Mouse (Mus musculus): ENCODE results near the gene Ndrg4. TPM values are rescaled to one million over a fixed set of nuclear protein-coding genes. Genes with fewer than 3 reads are reported as not detected.
"Not testable (repeated sequence)": the region's sequence is repeated elsewhere in the genome, so short reads cannot be mapped to it uniquely, and the experiment has no call there.

Gene Ndrg4
- polyA plus RNA-seq, 1 experiment from 2014 or later = 256 TPM

DNA sequence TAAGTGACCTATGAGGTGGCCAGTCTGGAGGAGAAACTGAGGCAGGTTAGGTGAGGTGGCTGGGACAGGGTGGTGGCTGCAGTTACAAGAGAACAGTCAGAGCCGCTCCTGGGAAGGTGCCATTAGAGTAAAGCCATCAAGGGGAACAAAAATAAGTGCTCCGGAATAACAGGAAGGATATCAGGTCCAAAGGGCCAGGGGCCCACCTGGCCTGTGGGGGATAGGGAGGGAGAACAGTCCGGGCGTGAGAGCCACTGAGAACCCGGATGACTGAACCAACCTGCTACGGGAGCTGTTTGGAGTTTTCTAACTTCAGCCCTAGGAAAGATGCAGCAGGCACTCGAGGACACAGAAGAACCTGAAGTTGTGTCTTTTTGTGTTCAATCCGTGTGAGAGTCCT, 15.7 kb upstream of the Ndrg4 start:
- WGBS = 74% methylated on average over 8 of the region's 8 CpGs
- no peak overlapping the region for H3K4me2 ChIP-seq
- no peaks in the 10 kb centered on the region for H3K27me3 ChIP-seq (replicated peaks)
- no peak overlapping the region for H3K27ac ChIP-seq (replicated peaks)
- H3K4me1 ChIP-seq = peaks cover 45% of the 10 kb centered on the region
- no peak overlapping the region for H3K4me3 ChIP-seq
- H3K36me3 ChIP-seq = no peaks in the 10 kb centered on the region
- no peaks in the 10 kb centered on the region for H3K9me3 ChIP-seq
- no peak overlapping the region for H3K9ac ChIP-seq
- ATAC-seq (ENCODE audit: extremely low read depth, insufficient number of reproducible peaks, low FRiP score, low TSS enrichment) = no peak

GRCm38 (mm10) chr8:95661575-95661974, 15.2 kb upstream of the Ndrg4 start:
- H3K4me2 ChIP-seq = no peak overlapping the region
- H3K4me3 ChIP-seq = no peak overlapping the region
- no peak overlapping the region for H3K9ac ChIP-seq
- no peaks in the 10 kb centered on the region for H3K9me3 ChIP-seq
- 84% methylated on average over 6 of the region's 6 CpGs for WGBS
- ATAC-seq (ENCODE audit: extremely low read depth, insufficient number of reproducible peaks, low FRiP score, low TSS enrichment) = no peak
- peaks cover 44% of the 10 kb centered on the region for H3K4me1 ChIP-seq
- no peak overlapping the region for H3K27ac ChIP-seq (replicated peaks)
- H3K27me3 ChIP-seq (replicated peaks) = no peaks in the 10 kb centered on the region
- no peaks in the 10 kb centered on the region for H3K36me3 ChIP-seq

DNA sequence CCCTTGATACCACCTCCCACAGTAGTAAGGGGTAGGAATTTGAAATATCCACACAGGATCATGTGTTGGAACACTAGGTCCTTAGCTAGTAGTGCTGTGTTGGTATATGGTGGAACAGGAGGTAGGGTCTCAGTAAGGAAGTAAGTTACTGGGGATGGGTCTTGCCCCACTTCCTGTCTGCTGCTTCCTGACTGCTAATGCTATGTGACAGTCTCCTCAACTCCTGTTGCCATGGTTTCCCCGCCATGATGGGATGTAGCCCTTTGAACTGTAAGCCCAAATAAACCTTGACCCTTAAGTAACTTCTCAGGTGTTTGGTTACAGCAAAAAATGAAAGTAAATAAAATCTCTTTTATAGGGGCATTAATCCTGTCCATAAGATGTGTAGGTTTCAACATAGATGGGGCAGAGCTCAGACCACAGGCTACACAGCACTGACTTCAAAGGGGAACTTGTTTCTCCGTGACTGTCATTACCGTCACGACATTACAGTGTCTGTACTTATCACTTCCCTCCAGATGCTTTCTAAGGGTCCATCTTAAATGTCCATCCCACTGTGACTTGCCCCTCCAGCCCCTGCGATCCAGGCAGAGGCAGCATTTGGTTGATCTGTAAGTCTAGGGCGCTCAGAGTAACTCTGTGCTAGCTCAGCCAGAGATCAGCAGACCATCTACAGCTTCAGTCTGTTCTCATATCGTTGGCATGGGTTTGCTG, 13.7 kb upstream of the Ndrg4 start:
- no peak for ATAC-seq (ENCODE audit: extremely low read depth, insufficient number of reproducible peaks, low FRiP score, low TSS enrichment)
- Histone ChIP-seq H3K27me3 (replicated peaks) (no peaks in the 10 kb centered on the region), H3K4me1 (peaks cover 38% of the 10 kb centered on the region), H3K27ac (replicated peaks) (peak overlapping the region; percentile 48; the same call in 1 of the 2 replicates), H3K36me3 (no peaks in the 10 kb centered on the region), H3K9ac (no peak overlapping the region), H3K9me3 (no peaks in the 10 kb centered on the region), H3K4me3 (no peak overlapping the region), H3K4me2 (no peak overlapping the region)
- 60% methylated on average over 7 of the region's 7 CpGs for whole genome bisulfite sequencing

DNA sequence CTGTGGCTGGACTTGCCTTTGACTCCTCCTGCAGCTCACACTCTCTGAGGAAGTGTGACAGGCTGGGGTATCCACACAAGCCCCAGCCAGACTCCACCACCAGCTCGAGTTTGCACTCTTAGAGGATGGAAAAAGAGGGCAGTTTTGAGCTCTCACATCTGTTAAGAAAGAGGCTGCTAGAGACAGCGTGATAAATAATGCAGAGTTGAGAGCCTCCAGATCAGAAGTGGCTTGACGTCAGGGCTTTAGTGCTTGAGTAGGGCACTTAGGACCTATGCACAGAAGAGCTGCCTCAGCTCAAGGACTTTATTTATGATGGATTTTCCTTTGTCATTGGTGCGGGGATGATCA, 13.2 kb upstream of the Ndrg4 start:
- H3K27ac ChIP-seq (replicated peaks) = peak overlapping the region; percentile 48; the same call in 1 of the 2 replicates
- 36% methylated on average over 4 of the region's 4 CpGs for WGBS
- H3K36me3 ChIP-seq = no peaks in the 10 kb centered on the region
- no peak overlapping the region for H3K9ac ChIP-seq
- H3K4me2 ChIP-seq = no peak overlapping the region; the same call in 1 of the 2 replicates
- H3K4me1 ChIP-seq = peaks cover 40% of the 10 kb centered on the region
- no peaks in the 10 kb centered on the region for H3K9me3 ChIP-seq
- no peak for ATAC-seq (ENCODE audit: extremely low read depth, insufficient number of reproducible peaks, low FRiP score, low TSS enrichment)
- H3K27me3 ChIP-seq (replicated peaks) = no peaks in the 10 kb centered on the region
- no peak overlapping the region for H3K4me3 ChIP-seq

DNA sequence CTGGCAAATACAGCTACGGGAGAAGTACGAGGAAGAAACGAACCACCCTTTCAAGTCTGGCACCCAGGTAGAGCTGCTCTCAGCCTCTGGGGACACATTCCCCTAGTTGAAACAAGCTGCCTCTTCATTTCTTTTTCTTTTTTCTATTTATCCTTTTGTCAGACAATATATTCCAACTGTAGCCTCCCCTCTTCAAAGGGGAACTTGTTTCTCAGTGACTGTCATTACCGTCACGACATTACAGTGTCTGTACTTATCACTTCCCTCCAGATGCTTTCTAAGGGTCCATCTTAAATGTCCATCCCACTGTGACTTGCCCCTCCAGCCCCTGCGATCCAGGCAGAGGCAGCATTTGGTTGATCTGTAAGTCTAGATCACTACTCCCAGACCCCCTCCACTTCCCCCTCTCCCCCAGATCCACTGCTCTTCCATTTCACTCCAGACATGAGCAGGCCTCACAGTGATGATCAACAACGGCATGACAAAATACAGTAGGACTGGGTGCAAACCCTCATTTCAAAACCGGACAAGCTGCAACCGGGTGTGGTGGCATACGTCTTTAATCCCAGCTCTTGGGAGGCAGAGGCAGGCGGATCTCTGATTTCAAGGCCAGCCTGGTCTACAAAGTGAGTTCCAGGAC, 10.8 kb upstream of the Ndrg4 start:
- not testable (repeated sequence) for H3K36me3 ChIP-seq; H3K9ac ChIP-seq; ATAC-seq (ENCODE audit: extremely low read depth, insufficient number of reproducible peaks, low FRiP score, low TSS enrichment); H3K4me3 ChIP-seq; H3K27ac ChIP-seq (replicated peaks); H3K9me3 ChIP-seq; H3K27me3 ChIP-seq (replicated peaks); H3K4me2 ChIP-seq
- H3K4me1 ChIP-seq = peaks cover 33% of the 10 kb centered on the region
- 83% methylated on average over 11 of the region's 11 CpGs for WGBS

- peaks cover 9% of the 10 kb centered on the region for H3K27me3 ChIP-seq (replicated peaks)
- WGBS = 41% methylated on average over 8 of the region's 8 CpGs
- H3K4me3 ChIP-seq = no peak overlapping the region
- no peak overlapping the region for H3K4me2 ChIP-seq
- 0 out of 2 replicates have a peak overlapping the region, but pooled peaks have one; percentile 12 for H3K27ac ChIP-seq (replicated peaks)
- no peak for ATAC-seq (ENCODE audit: extremely low read depth, insufficient number of reproducible peaks, low FRiP score, low TSS enrichment)
- peak overlapping the region; percentile 28; the same call in 1 of the 2 replicates for H3K9ac ChIP-seq
- peaks cover 25% of the 10 kb centered on the region for H3K4me1 ChIP-seq
- H3K9me3 ChIP-seq = no peaks in the 10 kb centered on the region
- H3K36me3 ChIP-seq = no peaks in the 10 kb centered on the region
Measured at GRCm38 (mm10) chr8:95668163-95668958, 8.4 kb upstream of the Ndrg4 start.

DNA sequence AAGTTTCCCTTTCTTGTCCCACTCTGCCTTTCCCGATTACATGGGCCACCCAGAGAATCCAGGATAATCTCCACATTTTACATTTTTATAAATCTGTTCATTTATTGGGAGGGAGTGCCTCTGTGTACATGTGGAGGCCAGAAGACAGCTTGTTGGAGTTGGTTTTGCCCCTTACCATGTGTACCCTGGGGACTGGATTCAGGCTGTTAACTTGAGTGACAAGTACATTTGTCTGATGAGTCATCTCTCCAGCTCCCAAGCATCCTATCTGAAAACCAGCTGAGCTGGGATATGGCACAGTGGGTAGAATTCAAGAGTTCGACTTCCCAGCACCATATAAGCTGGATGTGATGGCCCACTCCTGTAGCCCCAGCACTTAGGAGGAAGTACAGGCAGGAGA, 6.8 kb upstream of the Ndrg4 start:
- Histone ChIP-seq H3K27ac (replicated peaks) (no peak overlapping the region), H3K36me3 (no peaks in the 10 kb centered on the region), H3K4me3 (no peak overlapping the region), H3K4me2 (no peak overlapping the region), H3K9ac (no peak overlapping the region), H3K27me3 (replicated peaks) (peaks cover 25% of the 10 kb centered on the region), H3K9me3 (no peaks in the 10 kb centered on the region), H3K4me1 (peaks cover 14% of the 10 kb centered on the region)
- 82% methylated on average over 2 of the region's 2 CpGs for WGBS
- no peak for ATAC-seq (ENCODE audit: extremely low read depth, insufficient number of reproducible peaks, low FRiP score, low TSS enrichment)

DNA sequence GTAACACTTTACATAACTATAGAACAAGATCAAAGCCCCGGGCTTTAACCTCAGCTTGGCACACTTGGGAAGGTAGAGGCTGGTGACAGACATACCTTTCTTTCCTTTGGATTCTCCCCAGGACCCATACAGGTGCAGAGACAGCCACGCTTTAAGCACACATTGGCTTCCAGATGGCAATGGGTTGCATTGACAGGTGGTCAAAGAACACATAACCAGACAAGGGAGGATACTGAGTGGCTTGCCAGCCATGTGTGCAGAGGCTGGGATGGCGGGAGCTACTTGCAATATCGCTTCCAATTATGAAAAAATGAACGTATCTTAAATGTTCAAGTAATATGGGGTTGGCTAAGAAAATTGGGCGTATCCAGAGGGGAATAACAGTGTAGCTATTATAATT, 4.9 kb upstream of the Ndrg4 start:
- WGBS = 84% methylated on average over 6 of the region's 6 CpGs
- ATAC-seq (ENCODE audit: extremely low read depth, insufficient number of reproducible peaks, low FRiP score, low TSS enrichment) = no peak
- Histone ChIP-seq H3K9me3 (no peaks in the 10 kb centered on the region), H3K27me3 (replicated peaks) (peaks cover 44% of the 10 kb centered on the region), H3K4me1 (peaks cover 14% of the 10 kb centered on the region), H3K4me2 (no peak overlapping the region), H3K36me3 (no peaks in the 10 kb centered on the region), H3K27ac (replicated peaks) (no peak overlapping the region), H3K9ac (no peak overlapping the region), H3K4me3 (no peak overlapping the region)

- 62% methylated on average over 5 of the region's 5 CpGs for WGBS
- no peak overlapping the region for H3K27ac ChIP-seq (replicated peaks)
- H3K27me3 ChIP-seq (replicated peaks) = peaks cover 54% of the 10 kb centered on the region
- no peaks in the 10 kb centered on the region for H3K36me3 ChIP-seq
- H3K4me2 ChIP-seq = no peak overlapping the region
- H3K9ac ChIP-seq = no peak overlapping the region
- no peak for ATAC-seq (ENCODE audit: extremely low read depth, insufficient number of reproducible peaks, low FRiP score, low TSS enrichment)
- peaks cover 22% of the 10 kb centered on the region for H3K4me1 ChIP-seq
- no peak overlapping the region for H3K4me3 ChIP-seq
- H3K9me3 ChIP-seq = no peaks in the 10 kb centered on the region
Measured at GRCm38 (mm10) chr8:95672811-95673210, 4.0 kb upstream of the Ndrg4 start.

GRCm38 (mm10) chr8:95677591-95678023, 827 bp downstream of the Ndrg4 start:
- Histone ChIP-seq H3K4me1 (peaks cover 16% of the 10 kb centered on the region), H3K27ac (replicated peaks) (no peak overlapping the region), H3K9ac (peak overlapping the region; percentile 83), H3K4me3 (peak overlapping the region; percentile 64), H3K9me3 (no peaks in the 10 kb centered on the region), H3K36me3 (no peaks in the 10 kb centered on the region), H3K4me2 (peak overlapping the region; percentile 97), H3K27me3 (replicated peaks) (peaks cover 92% of the 10 kb centered on the region)
- 3% methylated on average over 26 of the region's 48 CpGs for WGBS
- peak; percentile 29; the same call in 1 of the 2 replicates for ATAC-seq (ENCODE audit: extremely low read depth, insufficient number of reproducible peaks, low FRiP score, low TSS enrichment)

GRCm38 (mm10) chr8:95678024-95678611, 1.3 kb downstream of the Ndrg4 start:
- Histone ChIP-seq H3K27me3 (replicated peaks) (peaks cover 88% of the 10 kb centered on the region), H3K9ac (peak overlapping the region; percentile 83), H3K4me2 (peak overlapping the region; percentile 97), H3K27ac (replicated peaks) (no peak overlapping the region), H3K9me3 (no peaks in the 10 kb centered on the region), H3K4me3 (peak overlapping the region; percentile 64), H3K36me3 (no peaks in the 10 kb centered on the region), H3K4me1 (peaks cover 16% of the 10 kb centered on the region)
- WGBS = under 1% methylated on average over 50 of the region's 70 CpGs
- ATAC-seq (ENCODE audit: extremely low read depth, insufficient number of reproducible peaks, low FRiP score, low TSS enrichment) = peak; percentile 32; the same call in 1 of the 2 replicates

All from heart, embryonic 13.5 days (tissue).